Mouse (Mus musculus) cerebellum, postnatal 14 days (tissue): ENCODE results near the gene Wdr62.
A peak's percentile ranks its signal among the peaks of the same experiment; 100 is the strongest.

ENCODE experiments used
- DNase-seq, 2 experiments: peaks; one replicate each; pipeline ENCODE4 v3.0.0; 2021; ENCODE audit warnings: mixed read lengths in 2 of 2

The Wdr62 gene

DNA sequence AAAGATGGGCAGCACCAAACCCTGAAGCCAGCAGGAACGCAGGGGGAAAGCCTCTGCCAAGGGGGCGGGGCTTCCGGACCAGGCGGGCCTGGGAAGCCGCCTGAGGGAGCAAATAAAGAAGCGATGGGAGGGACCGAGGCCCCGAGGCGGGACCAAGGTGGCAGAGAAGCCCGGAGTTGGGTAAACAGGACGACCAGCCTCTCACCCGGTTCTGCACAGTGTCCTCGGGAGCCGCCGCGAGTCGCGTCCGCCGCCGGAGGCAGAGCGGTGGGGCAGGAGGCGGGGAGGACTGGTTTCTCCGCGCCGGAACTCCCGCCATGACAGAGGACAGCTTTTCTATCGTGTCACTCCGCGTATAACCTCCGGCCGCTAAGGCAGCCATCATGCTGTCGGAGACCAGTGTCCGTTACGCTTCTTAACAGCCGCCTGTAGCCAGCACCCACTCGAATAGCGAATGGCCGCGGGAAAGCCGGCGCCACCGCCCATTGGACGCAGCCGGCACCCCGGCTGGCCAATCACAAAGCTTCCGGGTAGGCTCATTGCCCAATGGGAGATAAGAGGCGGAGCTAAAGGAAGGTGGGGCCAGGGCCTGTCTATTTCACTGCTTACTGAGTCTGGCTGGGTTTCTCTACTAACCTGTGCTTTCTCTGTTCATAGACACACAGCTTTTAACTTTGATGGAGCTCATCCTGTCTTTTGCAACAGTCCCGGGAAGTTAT is at the start of gene Wdr62, which contains the start of gene Thap8:
TSS of gene Wdr62 (minus strand) at position 469 of the 719 bp plus-strand sequence.
TSS of gene Thap8 (plus strand) at position 144 of the 719 bp plus-strand sequence.
- DNase-seq = peak; percentile 95 to 96

- no peak for DNase-seq
These were observed 48.2 kb upstream of the Wdr62 start for GRCm38 (mm10) chr7:30328379-30328778.

- peak; percentile 94 to 96 for DNase-seq
These were observed 46.9 kb upstream of the Wdr62 start for GRCm38 (mm10) chr7:30327140-30327539.

DNA sequence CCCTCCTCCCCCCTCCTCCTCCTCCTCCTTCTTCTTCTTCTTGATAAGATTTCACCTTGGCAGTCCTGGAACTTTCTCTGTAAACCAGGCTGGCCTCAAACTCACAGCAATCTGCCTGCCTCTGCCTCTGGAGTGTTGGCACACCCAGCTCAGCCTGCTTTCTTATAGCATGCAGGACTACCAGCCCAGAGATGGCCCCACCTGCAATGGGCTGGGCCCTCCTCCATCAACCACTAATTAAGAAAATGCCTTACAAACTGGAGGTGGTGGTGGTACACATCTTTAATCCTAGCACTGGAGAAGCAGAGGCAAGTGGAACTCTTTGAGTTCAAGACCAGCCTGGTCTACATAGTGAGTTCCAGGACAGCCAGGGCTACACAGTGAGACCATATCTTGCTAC is 46.2 kb upstream of the Wdr62 start:
- no peak for DNase-seq

DNA sequence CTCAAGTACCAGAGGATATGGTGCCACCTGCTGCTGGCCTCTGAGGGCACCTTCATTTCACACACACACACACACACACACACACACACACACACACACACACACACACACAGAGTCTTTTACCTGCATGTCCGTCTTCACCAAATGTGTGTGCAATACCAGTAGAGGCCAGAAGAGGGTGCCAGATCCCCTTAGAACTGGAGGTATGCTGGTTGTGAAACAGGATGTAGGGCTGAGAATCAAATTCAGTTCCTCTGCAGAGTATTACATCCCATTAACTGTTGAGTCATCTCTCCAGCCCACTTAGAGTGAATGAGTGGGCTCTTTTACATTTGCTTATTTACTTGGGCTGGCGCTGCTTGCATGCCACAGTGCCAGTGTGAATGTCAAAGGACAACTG is 45.1 kb upstream of the Wdr62 start:
- DNase-seq = peak; percentile 63 to 84

DNA sequence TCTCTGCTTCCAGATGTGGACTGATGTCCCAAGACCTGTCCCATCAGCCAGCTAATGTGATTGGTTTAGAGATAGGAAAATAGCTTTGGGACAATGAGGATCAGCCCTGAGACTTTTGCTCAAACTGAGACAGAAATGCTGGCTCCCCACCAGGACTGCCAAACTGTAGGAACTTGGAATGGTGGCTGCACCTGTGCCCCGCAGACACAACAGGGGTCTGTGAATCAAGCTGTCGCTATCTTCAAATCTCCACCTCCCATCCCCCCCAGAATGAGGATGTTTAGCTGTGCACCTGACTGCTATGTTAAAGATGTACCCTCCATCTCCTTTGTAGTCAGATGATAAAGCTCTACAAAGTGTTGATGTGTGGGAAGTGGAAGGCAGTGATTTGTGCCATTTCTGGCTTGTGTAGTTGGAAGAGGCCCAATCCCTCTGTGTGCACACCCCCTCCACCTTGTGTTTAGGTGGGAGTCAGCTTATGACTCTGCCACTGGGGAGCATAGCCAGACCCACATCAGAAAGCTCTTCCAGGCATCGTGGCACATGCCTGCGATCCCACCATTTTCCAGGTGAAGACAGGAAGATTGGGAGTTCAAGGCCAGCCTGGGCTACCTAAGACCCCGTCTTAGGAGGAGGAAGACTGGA is 44.2 kb upstream of the Wdr62 start:
- DNase-seq = peak in 1 of 2 experiments; percentile 8

- no peak for DNase-seq
These were observed 43.6 kb upstream of the Wdr62 start, which contains the start of gene Sdhaf1 for GRCm38 (mm10) chr7:30323795-30324194. Sdhaf1 (minus strand) TSS chr7:30323895.

DNA sequence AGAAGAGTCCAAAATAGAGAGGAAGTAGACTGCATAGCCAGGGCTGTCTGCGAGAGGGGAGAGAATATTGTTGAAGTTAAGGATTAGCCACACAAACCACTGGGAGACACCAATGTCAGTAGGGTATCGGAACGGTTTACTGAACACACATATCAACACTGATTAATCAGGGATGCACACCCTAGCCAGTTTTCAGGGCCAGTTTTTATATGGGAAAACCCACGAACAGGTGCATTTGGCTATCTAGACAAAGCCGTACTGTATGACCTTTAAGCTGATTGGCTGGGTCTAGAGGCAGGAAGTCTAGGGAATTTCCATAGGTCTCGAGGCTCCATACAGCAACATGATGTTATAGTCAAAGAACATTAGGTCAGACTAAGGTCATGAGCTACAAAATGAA is 42.6 kb upstream of the Wdr62 start:
- DNase-seq = no peak

GRCm38 (mm10) chr7:30322285-30322667 is 42.1 kb upstream of the Wdr62 start:
- DNase-seq = peak; percentile 98 to 99

GRCm38 (mm10) chr7:30321539-30322284 is 41.5 kb upstream of the Wdr62 start, which contains the start of gene E130208F15Rik:
E130208F15Rik (plus strand) TSS chr7:30321740.
- peak; percentile 75 to 78 for DNase-seq

GRCm38 (mm10) chr7:30320946-30321345 is 40.7 kb upstream of the Wdr62 start:
- no peak for DNase-seq

DNA sequence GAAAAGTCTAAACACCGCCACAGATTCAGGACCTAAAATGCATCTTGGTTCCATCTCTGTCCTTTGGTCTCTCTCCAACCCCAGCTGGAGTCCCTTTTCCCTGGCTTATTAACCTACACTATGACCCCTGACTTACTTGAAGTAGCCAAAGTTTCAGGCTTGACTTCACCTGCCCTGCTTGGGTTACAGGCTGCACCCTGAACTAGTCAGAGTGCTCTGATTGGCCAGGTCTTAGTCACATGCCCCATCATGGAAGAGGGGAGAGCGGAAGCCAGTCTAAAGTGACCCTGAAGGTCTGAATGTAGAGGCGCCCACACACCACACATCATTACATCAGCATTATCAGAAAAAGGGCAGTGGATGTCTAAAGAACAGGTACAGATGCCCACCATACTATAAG is 37.9 kb upstream of the Wdr62 start:
- DNase-seq = no peak

GRCm38 (mm10) chr7:30315559-30316529 is 35.6 kb upstream of the Wdr62 start:
- DNase-seq = no peak

DNA sequence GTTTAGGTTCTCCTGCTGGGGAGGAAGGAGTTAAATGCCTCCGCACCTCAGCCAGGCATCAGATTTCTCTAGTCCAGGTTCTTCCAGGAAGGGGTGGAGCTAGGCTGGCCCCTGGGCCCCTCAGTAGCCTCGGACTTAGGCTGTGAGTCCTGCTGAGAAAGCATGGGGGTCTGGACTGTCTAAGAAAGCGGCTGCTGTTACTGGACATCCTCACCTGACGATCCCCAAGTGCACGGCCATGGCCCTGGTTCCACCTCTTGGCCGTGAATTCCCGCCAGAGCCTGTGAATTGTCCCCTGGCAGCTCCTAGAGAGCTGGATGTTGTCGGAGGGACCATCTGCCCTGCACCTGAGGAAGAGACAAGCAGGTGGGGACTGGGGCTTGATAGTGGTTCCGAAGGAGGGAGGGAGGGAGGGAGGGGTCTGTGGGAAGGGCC is 34.5 kb upstream of the Wdr62 start, which contains the start of gene Syne4:
TSS of gene Syne4 (plus strand) at position 87 of the 435 bp plus-strand sequence.
- no peak for DNase-seq

DNA sequence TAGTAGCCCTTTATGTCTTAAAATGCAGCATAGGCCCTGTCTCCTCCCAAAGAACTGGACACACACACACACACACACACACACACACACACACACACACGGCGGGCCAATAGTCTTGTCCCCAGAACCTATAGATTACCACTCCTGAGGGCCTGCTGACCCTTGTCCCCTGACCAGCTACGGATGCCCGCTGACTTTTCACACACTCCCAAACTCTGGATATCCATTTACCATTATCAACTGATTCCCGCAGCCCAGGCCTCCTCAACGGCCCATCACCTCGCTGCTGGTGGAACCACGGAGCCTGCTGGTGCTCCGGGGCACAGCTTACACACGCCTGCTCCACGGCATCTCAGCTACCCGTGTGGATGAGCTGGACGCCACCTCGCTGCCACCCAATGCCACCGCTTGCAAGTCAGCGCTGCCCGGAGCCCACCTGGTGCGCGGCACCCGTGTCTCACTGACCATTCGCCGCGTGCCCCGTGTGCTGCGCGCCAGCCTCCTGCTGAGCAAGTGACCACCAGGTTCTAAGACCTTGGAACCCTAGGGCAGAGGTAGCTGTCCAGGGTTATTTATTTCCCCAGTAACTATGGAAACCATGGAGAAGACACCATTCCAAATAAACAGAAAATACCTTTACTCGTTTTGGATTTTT is 33.6 kb upstream of the Wdr62 start:
- DNase-seq = no peak

- DNase-seq = no peak
These were observed 29.9 kb upstream of the Wdr62 start for GRCm38 (mm10) chr7:30310136-30310535.

DNA sequence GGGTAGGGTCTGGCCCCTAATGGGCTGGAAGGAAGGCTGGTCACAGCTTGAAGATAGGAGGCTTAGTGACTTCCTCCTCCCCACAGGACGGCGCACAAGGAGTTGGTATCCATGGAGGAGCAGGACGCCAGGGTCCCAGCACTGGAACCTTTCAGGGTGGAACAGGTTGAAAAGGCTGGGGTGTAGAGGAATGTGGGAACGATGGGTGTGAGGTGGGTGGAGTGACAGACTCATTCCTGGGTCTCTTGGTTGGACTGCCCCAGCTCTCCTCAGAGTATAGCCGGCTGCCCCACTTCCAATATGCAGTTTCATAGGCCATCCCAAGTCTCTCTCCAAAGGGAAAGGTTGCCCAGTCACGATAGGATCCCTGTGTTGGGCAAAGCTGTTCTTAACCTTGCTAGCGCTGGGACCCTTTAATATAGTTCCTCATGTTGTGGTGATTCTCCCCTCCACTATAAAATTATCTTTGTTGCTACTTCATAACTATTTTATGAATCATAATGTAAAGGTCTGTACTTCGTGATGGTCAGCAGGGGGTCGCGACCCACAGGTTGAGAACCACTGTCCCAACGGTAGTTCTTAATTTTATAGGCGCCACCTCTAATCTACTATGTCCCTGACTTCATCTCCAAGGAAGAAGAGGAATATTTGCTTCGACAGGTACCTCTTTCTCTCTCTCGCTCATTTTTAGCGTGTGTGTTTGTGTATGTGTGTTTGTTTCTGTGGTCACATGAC is 29.3 kb upstream of the Wdr62 start:
- no peak for DNase-seq

DNA sequence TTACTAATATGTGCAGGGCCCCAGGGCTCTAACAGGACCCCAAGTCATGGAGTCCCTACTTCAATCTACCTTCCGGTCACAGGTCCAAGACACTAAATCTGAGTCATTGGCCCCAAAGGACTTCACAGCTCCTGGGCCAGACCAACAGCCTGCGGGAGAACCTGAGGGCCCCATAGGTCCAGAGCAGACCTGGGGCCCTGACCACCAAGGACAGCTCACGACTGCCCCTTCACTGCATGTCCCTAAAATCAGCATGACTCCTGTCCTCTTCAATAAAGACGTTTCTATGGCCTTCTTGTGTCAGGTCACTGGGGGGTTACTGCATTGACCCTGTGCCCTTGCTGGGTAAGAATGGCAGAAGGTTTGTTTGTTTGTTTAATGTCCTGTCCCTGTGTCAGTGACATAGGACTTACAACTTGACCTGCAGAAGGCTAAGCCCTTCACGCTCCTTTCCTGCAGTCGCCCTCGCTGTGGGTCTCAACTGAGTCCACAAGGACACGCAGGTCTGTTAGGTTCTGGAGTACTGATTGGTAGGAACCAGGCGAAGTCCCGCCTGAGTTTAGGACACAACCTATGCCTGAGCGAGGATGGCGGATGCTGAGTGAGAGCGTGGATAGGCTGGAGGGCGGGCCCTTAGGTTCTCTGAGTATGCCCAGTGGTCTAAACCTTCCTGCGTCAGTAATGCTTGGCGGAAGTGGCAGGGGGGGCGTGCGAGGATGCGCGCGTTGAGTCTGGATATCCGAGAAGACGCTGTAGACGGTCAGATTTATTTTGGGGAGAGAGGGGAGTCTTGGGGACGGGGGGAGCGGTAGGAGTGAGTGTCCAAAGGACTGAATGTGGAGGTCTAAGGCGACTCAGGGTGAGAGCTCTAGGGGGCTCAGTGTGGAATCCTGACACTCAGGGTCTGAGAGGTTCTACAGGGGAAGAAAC is 28.1 kb upstream of the Wdr62 start, which contains the start of gene Alkbh6:
TSS of gene Alkbh6 (plus strand) at position 642 of the 930 bp plus-strand sequence.
- peak; percentile 94 to 95 for DNase-seq

DNA sequence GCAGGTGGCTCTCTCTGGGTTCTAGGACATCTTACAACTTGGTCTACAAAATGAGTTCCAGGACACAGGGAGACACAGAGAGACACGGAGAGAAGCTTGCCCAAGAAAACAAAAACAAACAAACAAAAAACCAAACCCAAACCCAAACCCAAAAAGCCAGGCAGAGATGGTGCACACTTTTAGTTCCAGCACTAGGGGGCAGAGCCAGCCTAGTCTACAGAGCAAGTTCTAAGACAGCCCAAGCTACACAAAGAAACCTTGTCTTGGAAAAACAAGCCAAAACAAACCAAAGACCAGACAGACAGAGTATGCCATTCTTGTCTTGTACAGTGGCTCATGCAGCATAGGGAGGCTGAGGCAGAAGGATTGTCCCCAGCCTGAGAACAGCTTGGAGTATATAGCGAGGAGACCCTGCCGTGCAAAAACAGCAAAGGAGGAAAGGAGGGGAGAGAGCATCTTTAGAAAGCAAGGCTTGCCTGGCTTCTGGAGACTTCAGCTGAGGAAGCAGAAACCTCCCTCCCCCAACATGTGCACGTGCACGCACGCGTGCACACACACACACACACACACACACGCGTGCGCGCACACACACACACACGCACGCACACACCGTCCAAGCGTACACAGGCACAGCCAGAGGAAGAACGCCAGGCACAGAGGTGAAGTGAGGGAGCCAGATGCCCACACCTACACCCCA is 26.0 kb upstream of the Wdr62 start:
- DNase-seq = no peak
